Mouse (Mus musculus): ENCODE results near the gene Phf12.

Gene Phf12

DNA sequence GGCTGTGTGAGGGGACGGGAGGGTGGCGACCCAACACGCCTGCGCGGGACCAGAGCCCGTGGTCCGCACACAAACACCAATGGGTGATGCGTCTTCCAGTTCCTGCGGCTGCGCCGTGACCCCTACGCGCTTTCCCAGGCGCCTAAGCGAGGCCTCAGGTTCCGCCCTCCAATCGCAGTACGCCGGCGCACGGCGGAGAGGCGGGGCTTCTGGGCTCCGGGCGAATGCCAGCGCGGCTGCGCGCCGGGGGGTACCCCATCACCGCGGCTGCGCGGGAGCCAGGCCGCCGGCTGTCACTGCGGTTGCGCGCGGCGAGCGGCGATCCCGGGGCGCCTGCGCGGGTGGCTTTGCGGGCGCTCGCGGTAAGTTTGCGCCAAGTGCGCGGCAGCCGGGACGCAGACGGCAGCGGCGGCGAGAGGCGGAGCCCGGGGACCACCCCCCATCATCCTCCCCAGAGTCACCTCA, at the start of gene Phf12:
TSS of gene Phf12 (plus strand) at position 314 of the 465 bp plus-strand sequence.
- in situ Hi-C loops (cut with MboI; ENCODE audit: low pct_unique_long_range_greater_than_20kb in 1 of 2, low sequenced_read_pairs in 2 of 2, unreplicated experiment in 1 of 2) = no loop called here

DNA sequence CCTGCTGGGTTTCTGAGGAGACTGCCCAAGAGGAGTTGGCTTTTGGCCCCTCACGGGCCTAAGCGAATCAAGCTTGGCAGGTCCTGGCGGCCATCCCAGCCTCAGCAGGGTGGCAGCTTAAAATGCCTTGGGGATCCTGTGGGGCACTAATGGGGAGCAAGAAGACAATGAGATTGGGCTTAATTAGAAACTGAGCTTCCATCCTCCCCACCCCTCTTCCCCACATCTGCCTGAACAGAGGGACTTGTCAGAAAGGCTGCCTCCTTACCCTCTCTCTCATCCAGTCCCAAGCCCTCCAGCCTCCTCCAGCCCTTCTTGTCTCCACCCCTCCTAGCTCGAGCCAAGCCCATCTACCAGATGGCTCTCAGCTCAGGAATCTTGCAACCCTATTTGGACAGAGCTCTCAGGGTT, 48.4 kb upstream of the Phf12 start:
- in situ Hi-C loops (cut with MboI; ENCODE audit: low pct_unique_long_range_greater_than_20kb in 1 of 2, low sequenced_read_pairs in 2 of 2, unreplicated experiment in 1 of 2) = no loop called here

GRCm38 (mm10) chr11:77934568-77935311, 47.8 kb upstream of the Phf12 start:
- in situ Hi-C loops (cut with MboI; ENCODE audit: low pct_unique_long_range_greater_than_20kb in 1 of 2, low sequenced_read_pairs in 2 of 2, unreplicated experiment in 1 of 2) = no loop called here

DNA sequence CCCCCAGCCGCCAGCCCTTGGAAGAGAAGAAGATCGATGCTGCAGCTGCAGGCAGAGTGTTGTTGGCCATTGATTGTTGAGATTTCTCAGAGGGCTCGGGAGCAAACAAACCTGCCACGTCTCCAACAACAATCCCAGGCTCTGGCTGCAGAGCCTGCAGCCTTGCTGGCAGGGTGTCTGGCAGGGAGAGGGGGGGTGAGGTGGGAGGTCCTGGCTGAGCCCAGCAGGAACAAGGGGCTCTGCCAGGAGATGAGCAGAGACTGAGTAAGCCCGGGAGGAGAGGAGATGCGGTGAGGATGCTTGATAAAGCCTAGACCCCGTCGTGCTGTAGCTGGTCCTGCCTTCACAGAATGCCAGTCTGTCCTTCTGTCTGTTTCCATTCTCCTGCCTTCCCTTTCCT, 45.7 kb upstream of the Phf12 start:
- in situ Hi-C loops (cut with MboI; ENCODE audit: low pct_unique_long_range_greater_than_20kb in 1 of 2, low sequenced_read_pairs in 2 of 2, unreplicated experiment in 1 of 2) = no loop called here

DNA sequence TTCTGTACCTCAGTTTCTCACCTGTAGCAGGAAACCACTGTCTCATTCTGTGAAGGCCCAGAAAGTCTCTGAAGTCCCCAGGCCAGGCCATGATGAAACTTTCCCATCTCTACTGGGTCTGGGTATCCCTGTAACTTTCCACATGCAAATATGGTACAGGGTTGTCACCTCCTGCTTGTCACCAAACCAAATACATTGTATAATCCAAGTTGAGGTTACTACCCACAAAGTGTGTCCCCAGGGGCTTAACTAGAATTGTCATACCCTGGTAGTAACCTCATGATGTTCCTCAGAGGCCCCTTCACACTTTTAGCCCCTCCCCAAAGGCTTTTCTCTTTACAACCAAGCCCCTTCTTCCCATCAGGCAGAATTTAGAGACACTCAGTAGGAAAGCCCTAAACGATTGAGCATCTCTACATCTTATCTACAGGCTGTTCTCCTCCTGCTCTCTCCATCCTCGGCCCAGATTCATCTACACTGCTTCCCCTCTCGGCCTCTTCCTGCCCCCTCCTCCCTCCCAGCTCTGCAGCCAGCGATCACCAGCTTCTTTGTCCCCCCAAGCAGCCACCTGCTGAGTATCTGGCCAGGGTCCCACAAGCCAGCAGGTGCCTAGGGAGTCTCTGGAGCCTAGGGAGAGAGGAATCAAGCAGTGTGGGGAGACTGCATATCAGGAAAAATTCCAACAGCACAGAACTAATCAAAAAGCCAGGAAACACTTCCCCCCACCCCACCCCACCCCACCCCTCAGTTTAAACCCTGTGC, 44.7 kb upstream of the Phf12 start:
- in situ Hi-C loops (cut with MboI; ENCODE audit: low pct_unique_long_range_greater_than_20kb in 1 of 2, low sequenced_read_pairs in 2 of 2, unreplicated experiment in 1 of 2) = no loop called here

- in situ Hi-C loops (cut with MboI; ENCODE audit: low pct_unique_long_range_greater_than_20kb in 1 of 2, low sequenced_read_pairs in 2 of 2, unreplicated experiment in 1 of 2) = no loop called here
Measured at GRCm38 (mm10) chr11:77942230-77942629, 40.3 kb upstream of the Phf12 start.

DNA sequence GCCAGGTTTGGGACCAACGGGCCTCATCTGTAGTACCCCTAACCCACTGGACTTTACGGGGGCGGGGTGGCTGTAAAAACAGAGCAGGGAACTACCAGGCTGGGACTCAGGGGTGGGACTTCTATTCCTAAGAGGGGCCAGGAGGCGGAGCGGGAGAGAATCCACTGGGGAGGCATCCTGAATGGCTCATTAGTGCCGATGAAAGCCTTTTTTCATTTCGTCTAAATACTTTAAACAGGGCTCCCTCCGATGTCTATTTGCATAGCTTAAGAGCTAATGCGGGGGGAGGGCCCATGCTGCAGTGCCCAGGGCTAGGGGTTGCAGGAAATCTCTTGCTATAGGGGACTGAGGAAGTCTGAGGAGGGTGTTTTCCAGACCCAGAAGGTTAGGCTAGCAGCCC, 34.7 kb upstream of the Phf12 start:
- in situ Hi-C loops (cut with MboI; ENCODE audit: low pct_unique_long_range_greater_than_20kb in 1 of 2, low sequenced_read_pairs in 2 of 2, unreplicated experiment in 1 of 2) = no loop called here

DNA sequence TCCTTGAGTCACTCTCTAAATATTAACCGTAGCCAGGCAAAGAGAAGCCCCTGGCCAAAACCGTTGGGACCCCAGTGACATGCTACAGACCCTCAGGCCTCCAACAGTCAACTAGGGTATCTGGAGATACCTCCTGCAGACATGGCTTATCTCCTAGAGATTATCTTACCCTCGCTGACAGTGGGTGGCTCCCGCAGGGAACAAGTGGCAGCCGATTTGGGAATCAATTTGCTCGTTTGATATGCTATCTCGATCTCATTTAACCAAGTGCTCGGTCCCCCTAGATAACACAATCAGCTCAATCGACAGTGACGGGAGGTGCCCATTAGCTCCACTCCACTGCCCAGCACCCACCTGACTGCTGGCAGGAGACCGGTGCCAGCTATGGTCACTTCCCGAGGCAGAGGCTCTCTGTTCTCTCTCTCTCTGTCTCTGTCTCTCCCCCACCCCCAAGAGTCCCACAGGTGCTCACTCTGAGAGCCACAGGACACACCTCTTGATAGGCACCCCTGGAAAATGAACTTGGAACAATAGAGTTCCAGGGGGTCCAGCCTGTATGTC, 32.3 kb upstream of the Phf12 start:
- in situ Hi-C loops (cut with MboI; ENCODE audit: low pct_unique_long_range_greater_than_20kb in 1 of 2, low sequenced_read_pairs in 2 of 2, unreplicated experiment in 1 of 2) = loop anchor here (5.0 to 10.0 kb wide), 3 partner anchors 123 to 215 kb away; no protein-coding TSS in a partner anchor

DNA sequence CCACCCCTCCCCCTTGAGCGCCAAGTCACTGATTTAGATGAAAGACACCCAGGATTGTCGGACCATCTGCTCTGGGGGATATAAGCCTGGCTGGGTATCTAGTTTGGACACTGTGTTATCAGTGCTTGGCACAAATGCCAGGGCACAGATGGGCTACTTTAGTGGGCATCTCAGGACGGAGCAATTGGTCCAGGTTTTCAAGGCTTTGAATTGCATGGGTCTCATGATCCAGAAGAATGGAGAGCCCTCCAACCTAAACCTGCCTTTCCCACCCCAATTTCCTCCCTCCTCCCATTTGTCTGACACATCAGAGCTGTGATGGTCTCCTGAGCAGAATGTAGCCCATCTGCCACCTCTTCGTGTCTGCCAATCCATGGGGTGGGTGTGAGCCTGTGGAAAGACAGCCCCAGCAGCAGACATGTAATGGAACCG, 31.7 kb upstream of the Phf12 start:
- in situ Hi-C loops (cut with MboI; ENCODE audit: low pct_unique_long_range_greater_than_20kb in 1 of 2, low sequenced_read_pairs in 2 of 2, unreplicated experiment in 1 of 2) = loop anchor here (5.0 to 10.0 kb wide), 3 partner anchors 124 to 216 kb away; no protein-coding TSS in a partner anchor

GRCm38 (mm10) chr11:77953671-77954070, 28.9 kb upstream of the Phf12 start:
- in situ Hi-C loops (cut with MboI; ENCODE audit: low pct_unique_long_range_greater_than_20kb in 1 of 2, low sequenced_read_pairs in 2 of 2, unreplicated experiment in 1 of 2) = loop anchor here (5.0 to 10.0 kb wide), 3 partner anchors 126 to 219 kb away; no protein-coding TSS in a partner anchor

DNA sequence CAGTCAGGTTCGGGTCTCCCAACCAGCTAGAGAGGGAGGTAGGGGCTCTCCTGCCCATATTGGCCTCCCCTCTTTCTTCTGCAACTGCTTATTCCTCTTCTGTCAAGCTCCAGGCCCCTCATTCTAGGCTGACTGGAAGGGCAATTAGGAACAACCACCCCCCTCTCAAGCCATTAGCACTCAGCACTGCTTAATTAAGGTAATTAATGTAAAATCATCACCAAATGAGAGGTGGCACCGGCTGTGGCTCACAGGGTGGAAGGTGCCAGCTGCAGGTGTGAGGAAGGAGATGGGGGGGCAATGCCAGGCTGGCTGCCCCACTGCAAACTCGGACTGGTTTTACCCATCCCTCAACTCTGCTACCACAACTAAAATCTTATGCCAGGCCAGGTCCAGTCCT, 26.1 kb upstream of the Phf12 start:
- in situ Hi-C loops (cut with MboI; ENCODE audit: low pct_unique_long_range_greater_than_20kb in 1 of 2, low sequenced_read_pairs in 2 of 2, unreplicated experiment in 1 of 2) = loop anchor here (10.0 kb wide), 2 partner anchors 212 to 222 kb away; no protein-coding TSS in a partner anchor

DNA sequence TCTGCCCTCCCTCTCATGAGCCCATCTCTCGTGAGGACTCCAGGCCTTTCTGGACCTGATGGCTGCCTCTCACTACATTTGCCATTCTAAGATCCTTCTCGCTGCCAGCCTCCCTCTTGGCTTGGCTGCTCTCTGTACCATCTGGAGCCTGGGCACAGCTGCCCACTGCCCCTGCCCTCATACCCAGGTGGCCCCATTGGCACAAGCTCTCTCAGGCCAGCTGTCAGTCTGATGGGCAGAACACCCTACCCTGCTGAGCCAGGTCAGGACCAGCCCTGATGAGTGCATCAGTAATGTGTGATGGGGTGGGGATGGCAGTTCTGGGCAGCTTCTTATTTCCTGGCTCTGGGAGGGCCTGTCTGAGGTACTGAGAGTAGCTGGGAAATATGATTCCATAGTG, 24.3 kb upstream of the Phf12 start:
- in situ Hi-C loops (cut with MboI; ENCODE audit: low pct_unique_long_range_greater_than_20kb in 1 of 2, low sequenced_read_pairs in 2 of 2, unreplicated experiment in 1 of 2) = loop anchor here (10.0 kb wide), 2 partner anchors 213 to 223 kb away; no protein-coding TSS in a partner anchor

DNA sequence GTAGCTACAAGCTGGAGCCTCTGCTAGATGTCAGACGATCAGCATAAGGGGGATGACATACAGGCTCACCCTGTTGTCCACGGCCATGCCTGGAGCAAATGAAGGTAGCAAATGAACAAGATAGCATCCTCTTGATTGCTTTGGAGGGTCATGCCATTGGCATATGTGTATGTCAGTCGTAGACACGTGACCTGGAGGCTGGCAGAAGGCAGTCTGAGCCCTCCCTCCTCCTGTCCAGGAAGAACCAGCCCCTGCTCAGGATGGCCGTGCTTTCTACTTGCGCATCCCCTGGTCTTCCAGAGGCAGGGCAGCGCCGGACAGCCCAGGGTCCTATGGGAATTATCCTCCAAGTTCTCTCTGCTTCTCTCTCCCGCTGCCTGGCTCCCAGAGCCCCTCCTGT, 23.6 kb upstream of the Phf12 start:
- in situ Hi-C loops (cut with MboI; ENCODE audit: low pct_unique_long_range_greater_than_20kb in 1 of 2, low sequenced_read_pairs in 2 of 2, unreplicated experiment in 1 of 2) = loop anchor here (10.0 kb wide), 2 partner anchors 214 to 224 kb away; no protein-coding TSS in a partner anchor

- in situ Hi-C loops (cut with MboI; ENCODE audit: low pct_unique_long_range_greater_than_20kb in 1 of 2, low sequenced_read_pairs in 2 of 2, unreplicated experiment in 1 of 2) = no loop called here
Measured at GRCm38 (mm10) chr11:77960199-77960598, 22.4 kb upstream of the Phf12 start.

DNA sequence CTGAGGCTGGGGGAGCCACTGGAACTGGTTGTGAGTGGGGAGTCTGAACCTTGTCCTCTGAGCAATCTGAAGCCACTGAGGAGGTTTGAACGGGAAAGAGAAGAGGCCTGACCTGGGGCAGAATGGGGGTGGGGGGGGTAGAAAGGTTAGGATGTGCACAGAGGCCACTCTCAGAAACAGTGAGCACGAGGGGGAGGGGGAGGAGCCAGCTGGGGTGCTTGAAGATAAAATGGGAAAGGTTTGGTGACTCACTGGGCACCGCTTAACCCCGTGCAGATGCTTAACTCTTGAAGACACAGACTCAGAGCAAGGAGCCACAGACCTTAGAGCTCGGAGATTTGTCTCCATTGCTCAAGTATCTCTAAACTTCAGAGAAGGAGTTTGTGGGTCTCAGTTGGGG, 21.7 kb upstream of the Phf12 start:
- in situ Hi-C loops (cut with MboI; ENCODE audit: low pct_unique_long_range_greater_than_20kb in 1 of 2, low sequenced_read_pairs in 2 of 2, unreplicated experiment in 1 of 2) = no loop called here

DNA sequence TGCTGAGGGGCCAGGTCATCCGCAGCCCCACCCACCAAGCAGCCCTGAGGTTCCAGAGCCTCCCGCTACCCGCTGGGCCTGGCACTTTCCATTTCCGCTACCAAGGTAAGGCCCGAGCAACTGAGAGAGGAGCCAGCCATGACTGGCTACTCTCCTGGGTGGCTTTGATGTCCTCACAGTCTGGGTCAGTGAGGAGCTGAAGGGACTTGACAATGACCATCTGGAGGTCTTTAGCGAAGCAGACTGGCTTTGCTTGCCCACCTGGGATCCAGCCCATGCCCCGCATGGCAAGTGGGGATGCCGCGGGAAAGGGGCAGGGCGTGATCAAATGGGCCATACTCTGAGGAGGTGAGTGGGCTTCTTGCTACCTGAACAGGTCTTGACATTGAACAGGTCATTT, 19.6 kb upstream of the Phf12 start:
- in situ Hi-C loops (cut with MboI; ENCODE audit: low pct_unique_long_range_greater_than_20kb in 1 of 2, low sequenced_read_pairs in 2 of 2, unreplicated experiment in 1 of 2) = no loop called here

- in situ Hi-C loops (cut with MboI; ENCODE audit: low pct_unique_long_range_greater_than_20kb in 1 of 2, low sequenced_read_pairs in 2 of 2, unreplicated experiment in 1 of 2) = no loop called here
Measured at GRCm38 (mm10) chr11:77964415-77965095, 18.0 kb upstream of the Phf12 start.

Measured in mouse embryonic stem cell (cell line).